Mouse (Mus musculus): ENCODE results near the gene Vmn1r34. TPM values are rescaled to one million over a fixed set of nuclear protein-coding genes. Genes with fewer than 3 reads are reported as not detected.
"Not testable (repeated sequence)": the region's sequence is repeated elsewhere in the genome, so short reads cannot be mapped to it uniquely, and the experiment has no call there.

Gene Vmn1r34
- not detected in 2 replicates for total RNA-seq (2014; rRNA removed)
- not detected in 2 replicates for polyA plus RNA-seq (2015; fragmentation: Nextera tagmentation; extraction: Ambion mirVana)

GRCm38 (mm10) chr6:66643779-66644178 is at the start of gene Vmn1r34:
Vmn1r34 (minus strand) TSS chr6:66643879.
- Histone ChIP-seq H3K27ac (ENCODE audit: low read depth, low read length) (no peak within 1 kb of the TSS), H3K4me2 (ENCODE audit: low read depth, low read length, poor library complexity, severe bottlenecking) (no peak within 1 kb of the TSS), H3K9me3 (ENCODE audit: low read length) (no peaks in the 10 kb centered on the region), H3K36me3 (ENCODE audit: insufficient read depth, low read length) (no peaks in the 10 kb centered on the region), H3K4me3 (ENCODE audit: low read depth, low read length) (no peak within 1 kb of the TSS), H3K27me3 (ENCODE audit: insufficient read depth, low read length) (no peaks in the 10 kb centered on the region), H3K4me1 (ENCODE audit: insufficient read depth, low read length) (no peaks in the 10 kb centered on the region), H3K9ac (replicated peaks; ENCODE audit: low read length, poor library complexity, severe bottlenecking) (no peak within 1 kb of the TSS)
- WGBS, result 97% methylated on average over 1 of the region's 1 CpGs
- no peak for DNase-seq (ENCODE audit: low spot score)
- no peak for TF ChIP-seq CTCF (IDR thresholded peaks at IDR 0.05)
- ATAC-seq (ENCODE audit: low FRiP score), result no peak

- ATAC-seq (ENCODE audit: low FRiP score), result no peak
- Histone ChIP-seq H3K4me2 (ENCODE audit: low read depth, low read length, poor library complexity, severe bottlenecking) (no peak within 1 kb of the TSS), H3K4me3 (ENCODE audit: low read depth, low read length) (no peak within 1 kb of the TSS), H3K4me1 (ENCODE audit: insufficient read depth, low read length) (no peaks in the 10 kb centered on the region), H3K36me3 (ENCODE audit: insufficient read depth, low read length) (no peaks in the 10 kb centered on the region), H3K9me3 (ENCODE audit: low read length) (no peaks in the 10 kb centered on the region), H3K27me3 (ENCODE audit: insufficient read depth, low read length) (no peaks in the 10 kb centered on the region), H3K9ac (replicated peaks; ENCODE audit: low read length, poor library complexity, severe bottlenecking) (no peak within 1 kb of the TSS), H3K27ac (ENCODE audit: low read depth, low read length) (no peak within 1 kb of the TSS)
- TF ChIP-seq CTCF (IDR thresholded peaks at IDR 0.05), result no peak
- no peak for DNase-seq (ENCODE audit: low spot score)
- 82% methylated on average over 3 of the region's 3 CpGs for WGBS
Observed at GRCm38 (mm10) chr6:66685806-66686205, 42.1 kb upstream of the Vmn1r34 start, which contains the start of gene Vmn1r35. Vmn1r35 (minus strand) TSS chr6:66685906.

DNA sequence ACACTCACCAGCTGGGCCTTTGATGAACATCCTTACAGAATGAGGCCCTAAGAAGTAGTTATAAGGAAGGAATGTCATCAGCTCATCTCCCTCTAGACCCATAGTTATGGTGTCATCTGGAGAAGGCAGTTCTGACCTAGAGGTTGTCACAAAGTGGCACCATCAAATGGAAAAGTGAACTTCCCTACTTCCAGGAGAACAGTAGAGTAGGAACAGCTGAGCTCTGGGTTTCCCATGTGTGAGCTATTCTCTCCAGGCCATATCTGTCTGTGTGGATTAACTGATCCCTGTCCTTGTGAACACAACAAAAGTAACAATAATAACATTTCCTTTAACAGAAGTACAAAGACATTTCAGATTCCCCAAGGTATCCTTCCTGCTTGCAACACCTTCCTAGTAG is 25.5 kb downstream of the Vmn1r34 start, which contains the start of gene Vmn1r33:
TSS of gene Vmn1r33 (minus strand) at position 101 of the 400 bp plus-strand sequence.
- not testable (repeated sequence) for H3K27me3 ChIP-seq (ENCODE audit: insufficient read depth, low read length); H3K4me2 ChIP-seq (ENCODE audit: low read depth, low read length, poor library complexity, severe bottlenecking); H3K9ac ChIP-seq (replicated peaks; ENCODE audit: low read length, poor library complexity, severe bottlenecking); H3K4me3 ChIP-seq (ENCODE audit: low read depth, low read length); DNase-seq (ENCODE audit: low spot score); ATAC-seq (ENCODE audit: low FRiP score); H3K9me3 ChIP-seq (ENCODE audit: low read length); H3K27ac ChIP-seq (ENCODE audit: low read depth, low read length); H3K36me3 ChIP-seq (ENCODE audit: insufficient read depth, low read length); H3K4me1 ChIP-seq (ENCODE audit: insufficient read depth, low read length)

GRCm38 (mm10) chr6:66595804-66596203 is 47.9 kb downstream of the Vmn1r34 start:
- H3K9ac ChIP-seq (replicated peaks; ENCODE audit: low read length, poor library complexity, severe bottlenecking), result no peak overlapping the region
- TF ChIP-seq CTCF (IDR thresholded peaks at IDR 0.05), result no peak
- H3K4me3 ChIP-seq (ENCODE audit: low read depth, low read length), result no peak overlapping the region
- no peak overlapping the region for H3K27ac ChIP-seq (ENCODE audit: low read depth, low read length)
- no peak for DNase-seq (ENCODE audit: low spot score)
- H3K36me3 ChIP-seq (ENCODE audit: insufficient read depth, low read length), result no peaks in the 10 kb centered on the region
- H3K9me3 ChIP-seq (ENCODE audit: low read length), result no peaks in the 10 kb centered on the region
- no peaks in the 10 kb centered on the region for H3K27me3 ChIP-seq (ENCODE audit: insufficient read depth, low read length)
- no peaks in the 10 kb centered on the region for H3K4me1 ChIP-seq (ENCODE audit: insufficient read depth, low read length)
- H3K4me2 ChIP-seq (ENCODE audit: low read depth, low read length, poor library complexity, severe bottlenecking), result no peak overlapping the region
- ATAC-seq (ENCODE audit: low FRiP score), result no peak

Other genes starting within 250 kb of the Vmn1r34 start
- 6.7 and 6.8 TPM in 2 replicates for gene Mad2l1, start 108.5 kb downstream of the Vmn1r34 start, total RNA-seq (2014; rRNA removed)
- 11.5 and 11.6 TPM in 2 replicates for gene Mad2l1, start 108.5 kb downstream of the Vmn1r34 start, polyA plus RNA-seq (2015; fragmentation: Nextera tagmentation; extraction: Ambion mirVana)
- 0.22 TPM in 1 of 2 replicates, not detected in the other for gene Vmn1r32, start 83.8 kb downstream of the Vmn1r34 start, total RNA-seq (2014; rRNA removed)
- gene Vmn1r32, start 83.8 kb downstream of the Vmn1r34 start, polyA plus RNA-seq (2015; fragmentation: Nextera tagmentation; extraction: Ambion mirVana), result not detected in 2 replicates
- not detected in 2 replicates for gene Vmn1r33, start 25.6 kb downstream of the Vmn1r34 start, total RNA-seq (2014; rRNA removed)
- not detected in 2 replicates for gene Vmn1r33, start 25.6 kb downstream of the Vmn1r34 start, polyA plus RNA-seq (2015; fragmentation: Nextera tagmentation; extraction: Ambion mirVana)
- not detected in 2 replicates for gene Vmn1r35, start 42.0 kb upstream of the Vmn1r34 start, total RNA-seq (2014; rRNA removed)
- gene Vmn1r35, start 42.0 kb upstream of the Vmn1r34 start, polyA plus RNA-seq (2015; fragmentation: Nextera tagmentation; extraction: Ambion mirVana), result not detected in 2 replicates
- gene Vmn1r36, start 75.3 kb upstream of the Vmn1r34 start, total RNA-seq (2014; rRNA removed), result not detected in 2 replicates
- gene Vmn1r36, start 75.3 kb upstream of the Vmn1r34 start, polyA plus RNA-seq (2015; fragmentation: Nextera tagmentation; extraction: Ambion mirVana), result not detected in 2 replicates
- gene Vmn1r37, start 85.5 kb upstream of the Vmn1r34 start, total RNA-seq (2014; rRNA removed), result not detected in 2 replicates
- gene Vmn1r37, start 85.5 kb upstream of the Vmn1r34 start, polyA plus RNA-seq (2015; fragmentation: Nextera tagmentation; extraction: Ambion mirVana), result not detected in 2 replicates
- gene Vmn1r38, start 138.7 kb upstream of the Vmn1r34 start, total RNA-seq (2014; rRNA removed), result not detected in 2 replicates
- not detected in 2 replicates for gene Vmn1r38, start 138.7 kb upstream of the Vmn1r34 start, polyA plus RNA-seq (2015; fragmentation: Nextera tagmentation; extraction: Ambion mirVana)
- gene Vmn1r39, start 166.7 kb upstream of the Vmn1r34 start, total RNA-seq (2014; rRNA removed), result not detected in 2 replicates
- gene Vmn1r39, start 166.7 kb upstream of the Vmn1r34 start, polyA plus RNA-seq (2015; fragmentation: Nextera tagmentation; extraction: Ambion mirVana), result not detected in 2 replicates